In genomic region chr8:80878146-80878545, GRCm38 (mm10) we compare ENCODE assay signal across 7 mouse cellular contexts. TPM values are rescaled to one million over a fixed set of nuclear protein-coding genes. Genes with fewer than 3 reads are reported as not detected.
A peak's percentile ranks its signal among the peaks of the same experiment; 100 is the strongest.
DNase-seq lines count a peak whose midpoint lies in the region; ATAC-seq and TF ChIP-seq lines count a peak whose summit lies in the region.

No protein-coding gene starts in this region.

- peak overlapping the region; percentile 68; the same call in 1 of the 2 replicates for H3K9ac ChIP-seq in forebrain, embryonic 15.5 days (replicated peaks)
- H3K9ac ChIP-seq in limb, embryonic 13.5 days: peak overlapping the region; percentile 92
- H3K9ac ChIP-seq in neural tube, embryonic 15.5 days (replicated peaks): peak overlapping the region; percentile 64

- whole genome bisulfite sequencing in lung, adult 2 months: 22% methylated on average over 9 of the region's 9 CpGs
- WGBS in forebrain, embryonic 15.5 days: 29% methylated on average over 9 of the region's 9 CpGs
- 26% methylated on average over 9 of the region's 9 CpGs for WGBS in limb, embryonic 13.5 days
- 44% methylated on average over 9 of the region's 9 CpGs for WGBS in neural tube, embryonic 15.5 days

- no peak for DNase-seq in lung, adult 2 months
- no peak for DNase-seq in lung, postnatal 4 days
- DNase-seq in thymus, postnatal 14 days: no peak
- no peak for DNase-seq in thymus, postnatal 0 days (ENCODE audit: low spot score)

- H3K36me3 ChIP-seq in forebrain, embryonic 15.5 days: no peaks in the 10 kb centered on the region
- no peaks in the 10 kb centered on the region for H3K36me3 ChIP-seq in limb, embryonic 13.5 days
- H3K36me3 ChIP-seq in neural tube, embryonic 15.5 days: no peaks in the 10 kb centered on the region

- H3K4me2 ChIP-seq in forebrain, embryonic 15.5 days (replicated peaks): peak overlapping the region; percentile 66
- peak overlapping the region; percentile 70 for H3K4me2 ChIP-seq in limb, embryonic 13.5 days (replicated peaks)
- H3K4me2 ChIP-seq in neural tube, embryonic 15.5 days: peak overlapping the region; percentile 76

- H3K9me3 ChIP-seq in forebrain, embryonic 15.5 days: no peaks in the 10 kb centered on the region
- no peaks in the 10 kb centered on the region for H3K9me3 ChIP-seq in limb, embryonic 13.5 days
- no peaks in the 10 kb centered on the region for H3K9me3 ChIP-seq in neural tube, embryonic 15.5 days (replicated peaks)

- no peaks in the 10 kb centered on the region for H3K27me3 ChIP-seq in forebrain, embryonic 15.5 days
- no peaks in the 10 kb centered on the region for H3K27me3 ChIP-seq in limb, embryonic 13.5 days
- H3K27me3 ChIP-seq in neural tube, embryonic 15.5 days (replicated peaks): no peaks in the 10 kb centered on the region

- TF ChIP-seq POLR2A in lung, adult 2 months (IDR thresholded peaks at IDR 0.05; ENCODE audit: borderline replicate concordance, extremely low read depth, low read depth, low read length): no peak

- 0 out of 2 replicates have a peak overlapping the region, but pooled peaks have one; percentile 93 for H3K27ac ChIP-seq in forebrain, embryonic 15.5 days (replicated peaks)
- H3K27ac ChIP-seq in limb, embryonic 13.5 days: no peak overlapping the region
- H3K27ac ChIP-seq in neural tube, embryonic 15.5 days (replicated peaks): no peak overlapping the region

- ATAC-seq in forebrain, embryonic 15.5 days (replicated peaks): no peak
- ATAC-seq in limb, embryonic 13.5 days (ENCODE audit: low FRiP score, low read depth): no peak
- no peak for ATAC-seq in neural tube, embryonic 15.5 days (ENCODE audit: low FRiP score)

- H3K4me3 ChIP-seq in lung, adult 2 months (replicated peaks; ENCODE audit: extremely low read depth, low read depth, low read length): peak overlapping the region; percentile 86
- H3K4me3 ChIP-seq in forebrain, embryonic 15.5 days: peak overlapping the region; percentile 75
- H3K4me3 ChIP-seq in limb, embryonic 13.5 days: peak overlapping the region; percentile 90
- H3K4me3 ChIP-seq in neural tube, embryonic 15.5 days (replicated peaks): peak overlapping the region; percentile 58

- peaks cover 14% of the 10 kb centered on the region for H3K4me1 ChIP-seq in lung, adult 2 months (ENCODE audit: control insufficient read depth, insufficient read depth, low read length)
- H3K4me1 ChIP-seq in forebrain, embryonic 15.5 days: peaks cover 37% of the 10 kb centered on the region
- H3K4me1 ChIP-seq in limb, embryonic 13.5 days: peaks cover 38% of the 10 kb centered on the region
- peaks cover 23% of the 10 kb centered on the region for H3K4me1 ChIP-seq in neural tube, embryonic 15.5 days

- no peak for TF ChIP-seq CTCF in lung, adult 2 months (IDR thresholded peaks at IDR 0.05; ENCODE audit: insufficient read depth, low read length)

RNA-seq across cellular contexts. Expression of gene Gab1, which starts 2.2 kb away (rescaled TPM):
- polyA plus RNA-seq in lung, adult 2 months (2012; rRNA removed): 36.2 and 49.5 TPM in 2 replicates
- 12.0 and 13.6 TPM in 2 replicates for polyA plus RNA-seq in forebrain, embryonic 15.5 days (2015; fragmentation: Nextera tagmentation; extraction: Ambion mirVana)
- polyA plus RNA-seq in limb, embryonic 13.5 days (2015; fragmentation: Nextera tagmentation; extraction: Ambion mirVana): 21.9 and 24.3 TPM in 2 replicates
- polyA plus RNA-seq in neural tube, embryonic 15.5 days (2015; fragmentation: Nextera tagmentation; extraction: Ambion mirVana): 9.6 and 11.4 TPM in 2 replicates
- 4.2 and 4.3 TPM in 2 replicates for polyA plus RNA-seq in thymus, postnatal 0 days (2015; fragmentation: Nextera tagmentation; extraction: Ambion mirVana)
